Mouse (Mus musculus): ENCODE measurements around the gene Arhgef26. TPM values are rescaled to one million over a fixed set of nuclear protein-coding genes. Genes with fewer than 3 reads are reported as not detected.

Gene Arhgef26
- polyA plus RNA-seq, 1 experiment from 2014 or later, result 13.0 TPM

DNA sequence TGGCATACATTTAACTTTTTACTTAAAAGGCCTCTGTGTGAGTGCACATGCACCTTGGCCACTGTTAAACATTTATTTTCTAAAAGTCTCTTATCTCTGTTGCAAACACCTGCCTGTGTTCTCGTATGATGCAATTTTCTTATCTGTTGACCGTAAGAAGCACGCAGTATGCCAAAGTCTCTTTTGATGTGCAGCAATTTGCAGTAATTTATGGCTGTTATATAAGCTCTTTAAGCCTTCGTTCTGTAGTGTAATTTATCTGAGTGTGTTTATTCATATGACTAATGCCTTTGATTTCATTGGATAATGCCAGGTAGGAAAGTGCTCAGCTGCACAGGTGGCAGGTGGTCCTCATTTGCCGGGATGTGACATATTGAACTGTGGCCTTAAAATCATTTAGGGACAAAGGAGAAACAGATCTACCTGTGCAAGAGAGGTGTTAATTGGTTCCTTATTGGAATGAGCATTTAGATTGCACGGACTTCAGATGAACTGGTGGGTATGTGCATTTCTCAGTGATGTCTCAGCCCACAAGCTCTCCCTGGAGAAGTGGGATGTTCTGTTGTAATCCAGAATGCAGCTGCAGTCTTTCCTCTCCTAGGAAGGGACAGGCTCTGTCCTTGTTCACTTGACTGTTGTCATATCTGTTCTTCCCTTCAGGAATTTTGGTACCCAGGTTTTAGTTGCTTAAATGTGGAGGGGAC, 10.5 kb downstream of the Arhgef26 start:
- WGBS, result 37% methylated on average over 6 of the region's 6 CpGs

DNA sequence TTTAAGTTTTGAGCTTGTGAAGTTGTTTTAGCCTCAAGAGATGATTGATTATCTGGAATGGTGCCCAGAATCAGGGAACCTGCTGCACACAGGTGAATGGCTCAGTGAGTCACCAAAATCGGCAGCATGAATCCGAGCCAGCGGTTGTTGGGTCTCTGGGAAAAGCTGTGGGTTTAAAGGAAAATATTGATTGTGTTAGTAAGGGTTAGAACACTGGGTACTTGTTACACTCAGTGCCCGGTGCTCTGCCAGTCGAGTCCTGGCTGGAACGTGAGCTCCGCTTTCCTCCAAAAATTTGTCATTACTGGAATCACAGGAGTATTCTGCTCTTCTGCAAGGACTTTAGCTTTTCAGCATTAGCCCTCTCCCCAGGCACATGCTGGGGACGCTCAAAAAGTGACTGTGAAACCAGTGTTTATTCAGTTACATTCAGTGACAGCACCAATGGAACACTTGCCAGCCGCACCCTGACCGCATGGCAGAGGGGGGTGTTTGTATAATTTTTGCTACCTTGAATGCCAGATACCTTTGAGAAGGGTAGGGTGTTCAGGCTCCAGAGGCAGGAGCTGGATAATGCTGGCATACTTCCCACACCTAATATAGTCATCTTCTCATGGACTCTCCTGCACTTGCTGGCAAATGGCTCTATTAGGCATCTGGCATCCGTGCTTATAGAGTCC, 11.2 kb downstream of the Arhgef26 start:
- Histone ChIP-seq H3K9ac (ENCODE audit: low read depth, low read length) (no peak overlapping the region), H3K36me3 (ENCODE audit: control insufficient read depth, insufficient read depth) (peaks cover 14% of the 10 kb centered on the region), H3K4me3 (ENCODE audit: low read depth, low read length) (no peak overlapping the region), H3K27me3 (replicated peaks; ENCODE audit: control insufficient read depth, insufficient read depth, low read length) (no peaks in the 10 kb centered on the region), H3K4me2 (replicated peaks; ENCODE audit: low read depth) (peak overlapping the region; percentile 24), H3K27ac (ENCODE audit: low read depth, low read length) (peak overlapping the region; percentile 41; the same call in 1 of the 2 replicates), H3K9me3 (ENCODE audit: control insufficient read depth) (no peaks in the 10 kb centered on the region), H3K4me1 (replicated peaks; ENCODE audit: control insufficient read depth, insufficient read depth, low read length) (no peaks in the 10 kb centered on the region; the same call in 1 of the 2 replicates)
- TF ChIP-seq CTCF (IDR thresholded peaks at IDR 0.05; ENCODE audit: low read depth), result no peak
- ATAC-seq, result 0 out of 2 replicates have a peak, but pooled peaks have one; percentile 6
- 50% methylated on average over 11 of the region's 11 CpGs for WGBS

More for the DNA sequence above, 10.5 kb downstream of the Arhgef26 start:
- Histone ChIP-seq H3K9ac (ENCODE audit: low read depth, low read length) (no peak overlapping the region), H3K27ac (ENCODE audit: low read depth, low read length) (peak overlapping the region; percentile 41; the same call in 1 of the 2 replicates), H3K4me1 (replicated peaks; ENCODE audit: control insufficient read depth, insufficient read depth, low read length) (no peaks in the 10 kb centered on the region; the same call in 1 of the 2 replicates), H3K9me3 (ENCODE audit: control insufficient read depth) (no peaks in the 10 kb centered on the region), H3K4me2 (replicated peaks; ENCODE audit: low read depth) (peak overlapping the region; percentile 24), H3K36me3 (ENCODE audit: control insufficient read depth, insufficient read depth) (peaks cover 14% of the 10 kb centered on the region), H3K4me3 (ENCODE audit: low read depth, low read length) (no peak overlapping the region), H3K27me3 (replicated peaks; ENCODE audit: control insufficient read depth, insufficient read depth, low read length) (no peaks in the 10 kb centered on the region)
- peak; percentile 92 for ATAC-seq
- no peak for TF ChIP-seq CTCF (IDR thresholded peaks at IDR 0.05; ENCODE audit: low read depth)

DNA sequence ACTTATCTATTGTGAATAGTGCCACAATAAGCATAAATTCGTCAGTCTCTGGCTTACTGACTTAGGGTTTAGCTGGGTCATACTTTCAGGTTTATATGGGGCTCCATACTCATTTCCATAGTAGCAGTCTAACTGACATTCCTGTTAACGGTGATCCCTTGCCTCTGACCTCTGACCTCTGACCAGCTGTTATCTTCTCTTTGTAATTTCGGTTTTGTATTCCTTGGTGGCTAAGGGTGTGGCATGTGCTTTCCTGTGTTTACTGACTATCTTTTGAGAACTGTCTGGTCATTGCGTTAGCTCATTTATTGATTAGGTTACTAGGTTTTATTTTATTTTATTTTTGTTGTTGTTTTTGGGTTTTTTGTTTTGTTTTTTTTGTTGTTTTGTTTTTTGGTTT, 13.9 kb downstream of the Arhgef26 start:
- Histone ChIP-seq H3K4me3 (ENCODE audit: low read depth, low read length) (no peak overlapping the region), H3K4me1 (replicated peaks; ENCODE audit: control insufficient read depth, insufficient read depth, low read length) (no peaks in the 10 kb centered on the region; the same call in 1 of the 2 replicates), H3K4me2 (replicated peaks; ENCODE audit: low read depth) (no peak overlapping the region), H3K36me3 (ENCODE audit: control insufficient read depth, insufficient read depth) (peaks cover 14% of the 10 kb centered on the region), H3K27me3 (replicated peaks; ENCODE audit: control insufficient read depth, insufficient read depth, low read length) (no peaks in the 10 kb centered on the region), H3K27ac (ENCODE audit: low read depth, low read length) (no peak overlapping the region), H3K9ac (ENCODE audit: low read depth, low read length) (no peak overlapping the region), H3K9me3 (ENCODE audit: control insufficient read depth) (no peaks in the 10 kb centered on the region)
- WGBS, result 43% methylated on average over 4 of the region's 4 CpGs
- TF ChIP-seq CTCF (IDR thresholded peaks at IDR 0.05; ENCODE audit: low read depth), result no peak
- ATAC-seq, result no peak

DNA sequence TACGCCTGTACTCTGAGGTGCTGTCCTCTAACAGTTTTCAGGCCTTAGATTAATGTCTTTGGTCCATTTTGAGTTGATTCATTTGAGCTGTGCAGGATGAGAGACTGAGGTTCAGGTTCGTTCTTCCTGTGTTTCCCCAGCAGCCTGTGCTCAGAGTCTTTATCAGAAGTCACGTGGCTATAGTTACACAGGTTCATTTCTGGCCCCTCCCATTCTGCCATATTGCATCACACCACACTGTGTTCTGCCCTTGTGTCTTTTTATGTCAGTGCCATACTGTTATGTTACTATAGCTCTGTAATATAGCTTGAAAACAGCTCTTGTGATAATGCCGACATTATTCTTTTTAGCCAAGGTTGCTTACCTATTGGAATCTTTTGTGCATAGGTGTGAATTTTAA, 14.7 kb downstream of the Arhgef26 start:
- Histone ChIP-seq H3K27me3 (replicated peaks; ENCODE audit: control insufficient read depth, insufficient read depth, low read length) (no peaks in the 10 kb centered on the region), H3K4me3 (ENCODE audit: low read depth, low read length) (no peak overlapping the region), H3K9me3 (ENCODE audit: control insufficient read depth) (no peaks in the 10 kb centered on the region), H3K4me2 (replicated peaks; ENCODE audit: low read depth) (no peak overlapping the region), H3K36me3 (ENCODE audit: control insufficient read depth, insufficient read depth) (0 out of 2 replicates have a peak, but pooled peaks cover 11% of the 10 kb centered on the region), H3K4me1 (replicated peaks; ENCODE audit: control insufficient read depth, insufficient read depth, low read length) (no peaks in the 10 kb centered on the region), H3K27ac (ENCODE audit: low read depth, low read length) (no peak overlapping the region), H3K9ac (ENCODE audit: low read depth, low read length) (no peak overlapping the region)
- ATAC-seq, result peak; percentile 60
- no peak for TF ChIP-seq CTCF (IDR thresholded peaks at IDR 0.05; ENCODE audit: low read depth)
- WGBS, result 60% methylated on average over 4 of the region's 4 CpGs

DNA sequence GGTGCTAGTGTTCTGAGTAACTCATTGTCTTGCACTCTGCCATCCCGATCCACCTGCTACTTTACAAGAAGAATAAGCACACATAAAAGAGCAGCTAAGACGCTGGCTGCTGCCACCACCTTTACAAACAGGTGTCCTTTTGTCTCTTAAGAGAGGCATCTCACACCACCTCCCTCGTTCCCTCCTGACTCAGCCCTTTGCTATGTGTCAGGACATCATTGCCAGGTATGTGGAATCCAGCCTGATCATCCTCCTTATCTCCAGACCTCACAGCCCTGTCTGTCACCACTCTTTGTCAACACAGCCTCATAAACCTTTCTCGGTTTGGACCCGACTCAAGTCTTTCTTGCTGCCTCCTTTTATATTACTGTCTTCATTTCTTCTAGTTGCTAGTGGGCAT, 29.7 kb downstream of the Arhgef26 start:
- 43% methylated on average over 5 of the region's 5 CpGs for WGBS
- no peak for TF ChIP-seq CTCF (IDR thresholded peaks at IDR 0.05; ENCODE audit: low read depth)
- no peaks in the 10 kb centered on the region for H3K9me3 ChIP-seq (ENCODE audit: control insufficient read depth)
- H3K9ac ChIP-seq (ENCODE audit: low read depth, low read length), result no peak overlapping the region
- no peaks in the 10 kb centered on the region for H3K4me1 ChIP-seq (replicated peaks; ENCODE audit: control insufficient read depth, insufficient read depth, low read length)
- no peaks in the 10 kb centered on the region for H3K36me3 ChIP-seq (ENCODE audit: control insufficient read depth, insufficient read depth)
- no peaks in the 10 kb centered on the region for H3K27me3 ChIP-seq (replicated peaks; ENCODE audit: control insufficient read depth, insufficient read depth, low read length)
- no peak for ATAC-seq
- H3K27ac ChIP-seq (ENCODE audit: low read depth, low read length), result no peak overlapping the region
- H3K4me3 ChIP-seq (ENCODE audit: low read depth, low read length), result no peak overlapping the region
- no peak overlapping the region for H3K4me2 ChIP-seq (replicated peaks; ENCODE audit: low read depth)

DNA sequence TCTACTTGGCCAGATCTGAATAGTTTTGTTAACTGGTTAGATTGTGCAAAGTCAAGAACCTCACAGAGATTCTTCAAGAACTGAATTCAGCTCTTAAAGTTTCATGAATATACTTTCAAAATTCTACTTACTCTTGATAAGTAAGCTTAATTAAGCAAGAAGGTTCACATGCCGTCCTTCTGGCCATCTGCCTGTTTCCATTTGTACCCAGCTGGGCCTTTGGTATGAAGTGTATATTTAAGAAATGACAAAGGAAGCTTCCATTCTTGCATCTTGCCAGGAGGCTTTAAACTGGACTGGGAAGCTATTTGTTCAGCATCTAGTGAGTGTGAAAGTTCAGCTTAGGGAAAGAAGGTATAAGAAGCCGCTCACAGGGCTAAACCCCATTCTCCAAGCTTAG, 34.7 kb downstream of the Arhgef26 start:
- WGBS, result 57% methylated on average over 2 of the region's 2 CpGs
- Histone ChIP-seq H3K4me2 (replicated peaks; ENCODE audit: low read depth) (no peak overlapping the region), H3K27me3 (replicated peaks; ENCODE audit: control insufficient read depth, insufficient read depth, low read length) (no peaks in the 10 kb centered on the region), H3K4me1 (replicated peaks; ENCODE audit: control insufficient read depth, insufficient read depth, low read length) (peaks cover 9% of the 10 kb centered on the region; the same call in 1 of the 2 replicates), H3K4me3 (ENCODE audit: low read depth, low read length) (no peak overlapping the region), H3K36me3 (ENCODE audit: control insufficient read depth, insufficient read depth) (no peaks in the 10 kb centered on the region), H3K27ac (ENCODE audit: low read depth, low read length) (no peak overlapping the region), H3K9ac (ENCODE audit: low read depth, low read length) (no peak overlapping the region), H3K9me3 (ENCODE audit: control insufficient read depth) (no peaks in the 10 kb centered on the region)
- no peak for ATAC-seq
- TF ChIP-seq CTCF (IDR thresholded peaks at IDR 0.05; ENCODE audit: low read depth), result no peak

All from intestine, postnatal 0 days (tissue).